Mouse (Mus musculus) lung, postnatal 0 days (tissue): Measurements from ENCODE around the gene Lcn12. TPM values are rescaled to one million over a fixed set of nuclear protein-coding genes. Genes with fewer than 3 reads are reported as not detected.

Source experiments
- ATAC-seq: fragments of 200-750 bp; cut with Nextera tagmentation; 2 replicates; pipeline ENCODE4 v1.8.0; 2017; ENCODE audit warnings: moderate library complexity
- DNase-seq: peaks from one replicate; pipeline ENCODE4 v3.0.0-alpha.2; 2016; ENCODE audit warnings: low spot score
- H3K27ac ChIP-seq: fragments of 300-500 bp; sonication (generic); 2 replicates; pipeline ENCODE4 v1.5.1; 2014; ENCODE audit warnings: antibody characterized with exemption, mild to moderate bottlenecking, low read length, mixed read lengths
- H3K27me3 ChIP-seq: fragments of 300-500 bp; sonication (generic); replicated peaks from 2 replicates; pipeline ENCODE4 v1.6.1; 2014; ENCODE audit warnings: low read length, mixed read lengths; ENCODE audit not compliant: insufficient read depth
- H3K36me3 ChIP-seq: fragments of 300-500 bp; sonication (generic); 2 replicates; pipeline ENCODE4 v1.6.1; 2014; ENCODE audit warnings: low read length, mixed read lengths; ENCODE audit not compliant: insufficient read depth
- H3K4me1 ChIP-seq: fragments of 300-500 bp; sonication (generic); 2 replicates; pipeline ENCODE4 v1.6.1; 2014; ENCODE audit warnings: antibody characterized with exemption, low read depth, low read length, mixed read lengths; ENCODE audit not compliant: insufficient read depth
- H3K4me2 ChIP-seq: fragments of 300-500 bp; sonication (generic); replicated peaks from 2 replicates; pipeline ENCODE4 v1.6.1; 2014; ENCODE audit warnings: low read depth, mild to moderate bottlenecking, low read length, moderate library complexity, mixed read lengths
- H3K4me3 ChIP-seq: fragments of 300-500 bp; sonication (generic); 2 replicates; pipeline ENCODE4 v1.5.1; 2014; ENCODE audit warnings: low read depth, low read length
- H3K9ac ChIP-seq: fragments of 300-500 bp; sonication (generic); replicated peaks from 2 replicates; pipeline ENCODE4 v1.6.1; 2014; ENCODE audit warnings: low read depth, mild to moderate bottlenecking
- H3K9me3 ChIP-seq: fragments of 300-500 bp; sonication (generic); 2 replicates; pipeline ENCODE4 v1.6.1; 2016; ENCODE audit warnings: low read length, mixed read lengths
- CTCF ChIP-seq: IDR thresholded peaks from 2 replicates; pipeline ENCODE4 v1.5.1; 2016; ENCODE audit warnings: antibody characterized with exemption, mild to moderate bottlenecking
- EP300 ChIP-seq: IDR thresholded peaks from 2 replicates; pipeline ENCODE4 v1.6.1; 2016; ENCODE audit warnings: antibody characterized with exemption, mild to moderate bottlenecking, control low read depth
- whole genome bisulfite sequencing: fragments of 180-500 bp; shearing (Covaris S2); extraction: QIAGEN DNeasy Blood & Tissue Kit; methylation state at CpG from one replicate; pipeline ENCODE4 v1.1.7; 2014; 5-methylcytosine and 5-hydroxymethylcytosine counted together
- polyA plus RNA-seq: library from polyadenylated mRNA; unstranded; fragments of >200 nt; fragmentation: Nextera tagmentation; extraction: Ambion mirVana; gene quantifications from 2 replicates; pipeline ENCODE4 v1.2.1, GENCODE M21; 2015

Gene Lcn12
- polyA plus RNA-seq: not detected in 2 replicates

GRCm38 (mm10) chr2:25493476-25493961 is at the start of gene Lcn12:
Gene Lcn12 (minus strand): TSS chr2:25493911.
- TF ChIP-seq EP300 (no peak), CTCF (no peak)
- H3K4me3 ChIP-seq: no peak within 1 kb of the TSS
- 75% methylated on average over 5 of the region's 5 CpGs for WGBS
- H3K27me3 ChIP-seq: no peaks in the 10 kb centered on the region
- H3K9ac ChIP-seq: no peak within 1 kb of the TSS
- H3K27ac ChIP-seq: no peak within 1 kb of the TSS
- no peak within 1 kb of the TSS for H3K4me2 ChIP-seq
- DNase-seq: no peak
- no peak for ATAC-seq
- H3K4me1 ChIP-seq: no peaks in the 10 kb centered on the region
- H3K36me3 ChIP-seq: no peaks in the 10 kb centered on the region
- H3K9me3 ChIP-seq: no peaks in the 10 kb centered on the region

DNA sequence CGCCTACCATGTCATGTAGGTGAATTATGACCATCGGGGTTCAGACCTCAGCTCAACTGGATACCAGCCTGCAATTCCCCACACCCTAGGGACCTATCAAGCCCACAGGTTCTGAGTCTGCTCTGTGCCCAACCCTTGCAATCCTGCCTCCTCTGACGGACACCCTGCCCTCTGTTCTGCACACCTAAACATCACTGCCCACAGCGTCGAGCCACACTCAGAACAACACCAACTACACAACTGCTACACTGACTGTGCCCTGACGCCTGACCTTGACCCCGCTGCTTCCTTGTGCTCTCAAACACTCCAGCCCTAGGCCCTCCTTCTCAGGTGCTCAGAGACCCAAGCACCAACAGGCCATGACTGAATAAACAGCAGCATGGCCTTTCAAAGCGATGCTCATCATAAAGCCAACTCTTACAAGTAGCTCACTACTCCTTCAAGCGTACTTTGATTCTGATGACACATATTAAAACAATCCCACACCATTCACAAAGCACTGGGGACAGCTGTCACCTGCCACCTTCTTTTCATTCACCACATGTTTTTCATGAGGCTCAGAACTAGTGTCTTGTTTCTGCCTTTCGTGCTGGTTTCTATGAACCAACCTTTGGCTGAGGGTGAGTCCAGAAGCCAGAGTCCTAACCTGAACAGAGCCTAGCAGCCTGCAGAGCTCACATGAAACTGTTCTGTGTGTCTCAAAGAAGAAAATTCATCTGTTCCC is 48.1 kb upstream of the Lcn12 start:
- no peak overlapping the region for H3K27ac ChIP-seq
- H3K9me3 ChIP-seq: no peaks in the 10 kb centered on the region
- H3K4me1 ChIP-seq: peaks cover 4% of the 10 kb centered on the region; the same call in 1 of the 2 replicates
- H3K36me3 ChIP-seq: 0 out of 2 replicates have a peak, but pooled peaks cover 3% of the 10 kb centered on the region
- 71% methylated on average over 10 of the region's 10 CpGs for WGBS
- H3K4me3 ChIP-seq: no peak overlapping the region
- H3K27me3 ChIP-seq: no peaks in the 10 kb centered on the region
- no peak for DNase-seq
- no peak overlapping the region for H3K9ac ChIP-seq
- no peak for TF ChIP-seq CTCF
- no peak for TF ChIP-seq EP300
- H3K4me2 ChIP-seq: no peak overlapping the region
- ATAC-seq: no peak

DNA sequence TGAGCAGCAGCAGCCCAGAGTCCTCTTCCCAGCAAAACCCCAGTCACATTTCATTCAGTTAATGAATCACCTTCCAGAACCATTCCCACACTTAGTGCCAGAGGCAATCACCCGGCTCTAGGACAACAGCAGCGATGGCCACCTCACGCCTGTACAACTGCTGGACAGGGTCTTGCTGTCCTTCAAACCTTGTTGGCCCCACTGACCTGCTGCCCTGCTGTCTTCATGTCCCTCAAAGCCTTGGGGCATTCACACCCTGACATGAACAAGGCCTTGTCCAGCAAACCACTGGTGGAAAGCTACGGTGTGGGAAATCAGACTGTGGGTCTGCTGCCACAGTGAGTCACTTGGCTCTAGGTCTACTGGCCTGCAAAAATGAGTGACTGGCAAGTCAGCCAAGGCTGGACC is 46.8 kb upstream of the Lcn12 start:
- WGBS: 89% methylated on average over 4 of the region's 4 CpGs
- no peaks in the 10 kb centered on the region for H3K9me3 ChIP-seq
- ATAC-seq (no peak), DNase-seq (no peak)
- H3K4me2 ChIP-seq: no peak overlapping the region
- no peak overlapping the region for H3K27ac ChIP-seq
- no peaks in the 10 kb centered on the region for H3K27me3 ChIP-seq
- H3K36me3 ChIP-seq: 0 out of 2 replicates have a peak, but pooled peaks cover 7% of the 10 kb centered on the region
- H3K4me3 ChIP-seq: no peak overlapping the region
- TF ChIP-seq CTCF (no peak), EP300 (no peak)
- no peak overlapping the region for H3K9ac ChIP-seq
- no peaks in the 10 kb centered on the region for H3K4me1 ChIP-seq

DNA sequence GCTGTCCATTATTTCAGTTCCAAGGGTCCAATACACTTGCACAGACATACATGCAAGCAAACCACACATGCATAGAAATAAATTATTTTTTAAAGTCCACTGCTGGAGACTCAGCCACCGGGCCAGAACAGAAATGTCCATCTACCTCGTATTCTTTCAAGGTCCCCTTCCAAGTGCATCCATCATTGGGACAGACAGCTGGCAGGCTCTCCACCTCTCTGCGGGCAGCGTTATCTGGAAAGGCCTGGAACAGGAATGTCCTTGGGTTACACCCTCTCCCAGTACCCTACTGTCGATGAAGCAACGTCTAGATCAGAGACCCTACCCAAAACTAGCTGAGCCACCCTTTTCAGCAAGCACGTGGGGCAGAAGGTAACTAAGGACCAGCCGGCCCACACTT is 42.8 kb upstream of the Lcn12 start:
- TF ChIP-seq CTCF (no peak), EP300 (no peak)
- Histone ChIP-seq H3K4me1 (no peaks in the 10 kb centered on the region), H3K27ac (no peak overlapping the region), H3K9ac (no peak overlapping the region), H3K36me3 (0 out of 2 replicates have a peak, but pooled peaks cover 11% of the 10 kb centered on the region), H3K4me2 (no peak overlapping the region), H3K27me3 (no peaks in the 10 kb centered on the region), H3K4me3 (no peak overlapping the region), H3K9me3 (no peaks in the 10 kb centered on the region)
- ATAC-seq: no peak
- 69% methylated on average over 8 of the region's 8 CpGs for WGBS
- no peak for DNase-seq

DNA sequence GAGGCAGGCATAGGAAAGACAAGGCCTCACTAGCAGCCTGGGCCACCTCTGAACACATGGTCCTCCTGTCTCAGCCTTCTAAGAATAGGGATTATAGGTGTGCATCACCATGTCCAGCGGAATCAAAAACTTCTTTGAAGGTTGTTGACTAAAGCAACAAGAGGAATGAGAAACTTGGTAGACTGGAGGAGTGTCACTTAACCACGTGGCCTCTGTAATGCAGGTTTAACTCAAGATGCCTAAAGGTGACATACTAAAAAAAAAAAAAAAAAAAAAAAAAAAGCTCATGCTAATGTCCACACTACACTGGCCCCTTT is 41.1 kb upstream of the Lcn12 start:
- no peaks in the 10 kb centered on the region for H3K27me3 ChIP-seq
- TF ChIP-seq EP300 (no peak), CTCF (no peak)
- H3K9me3 ChIP-seq: no peaks in the 10 kb centered on the region
- ATAC-seq (no peak), DNase-seq (no peak)
- WGBS: 82% methylated on average over 2 of the region's 2 CpGs
- H3K4me1 ChIP-seq: no peaks in the 10 kb centered on the region
- no peak overlapping the region for H3K4me2 ChIP-seq
- no peak overlapping the region for H3K9ac ChIP-seq
- no peak overlapping the region for H3K27ac ChIP-seq
- peaks cover 17% of the 10 kb centered on the region for H3K36me3 ChIP-seq
- H3K4me3 ChIP-seq: no peak overlapping the region

DNA sequence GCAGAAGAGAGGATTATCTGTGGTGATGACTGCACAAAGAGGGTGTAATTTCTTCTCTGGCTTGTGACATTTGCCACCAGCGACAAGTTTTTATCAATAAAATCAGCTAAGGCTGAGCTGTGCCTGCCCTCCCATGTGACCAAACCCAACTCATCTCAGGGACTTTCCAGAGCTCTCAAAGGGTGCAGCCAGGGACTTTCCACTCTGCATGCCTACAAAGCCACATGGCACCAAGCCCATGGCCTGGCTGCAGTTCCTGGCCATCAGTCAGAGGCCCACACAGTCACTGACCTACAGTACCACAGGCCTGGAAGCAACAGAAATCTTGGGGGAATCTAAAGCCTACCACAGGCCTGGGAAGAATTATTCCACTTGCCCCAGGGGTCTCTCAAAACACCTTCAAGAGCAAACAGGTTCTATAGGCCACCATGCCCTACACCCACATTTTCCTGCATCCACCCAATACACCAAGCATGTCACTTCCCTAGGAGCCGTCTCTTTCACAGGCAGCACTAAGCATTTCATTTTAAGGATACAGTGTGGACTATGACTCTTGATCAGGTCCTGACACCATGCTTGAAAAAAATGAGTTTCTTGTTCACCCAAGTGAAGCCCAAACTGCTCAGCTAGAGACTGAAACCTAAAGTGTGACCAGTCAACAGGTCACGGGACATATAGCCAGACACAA is 40.6 kb upstream of the Lcn12 start:
- Histone ChIP-seq H3K27me3 (no peaks in the 10 kb centered on the region), H3K4me3 (no peak overlapping the region), H3K9me3 (no peaks in the 10 kb centered on the region), H3K4me1 (no peaks in the 10 kb centered on the region), H3K4me2 (no peak overlapping the region), H3K27ac (no peak overlapping the region), H3K9ac (no peak overlapping the region), H3K36me3 (peaks cover 17% of the 10 kb centered on the region)
- TF ChIP-seq EP300: no peak
- no peak for TF ChIP-seq CTCF
- 77% methylated on average over 3 of the region's 3 CpGs for WGBS
- DNase-seq (no peak), ATAC-seq (peak; percentile 54)
